Comparison of ENCODE assay signal across 8 mouse cellular contexts in genomic region chr8:79680555-79680954, GRCm38 (mm10). TPM values are rescaled to one million over a fixed set of nuclear protein-coding genes. Genes with fewer than 3 reads are reported as not detected.
DNase-seq lines count a peak whose midpoint lies in the region; ATAC-seq and TF ChIP-seq lines count a peak whose summit lies in the region.

No protein-coding gene starts in this region.

- peak overlapping the region; percentile 85 for H3K4me2 ChIP-seq in intestine, embryonic 15.5 days (replicated peaks)

- peak; percentile 47 for ATAC-seq in granulocyte monocyte progenitor cell, adult 5-6 weeks (replicated peaks; ENCODE audit: poor library complexity, severe bottlenecking)
- peak; percentile 89 for ATAC-seq in intestine, embryonic 15.5 days
- peak; percentile 19; the same call in 1 of the 2 replicates for ATAC-seq in neutrophil, adult 5-6 weeks (ENCODE audit: extremely low read depth, insufficient number of reproducible peaks, low FRiP score, poor library complexity, severe bottlenecking)

- TF ChIP-seq CTCF in lung, adult 2 months (IDR thresholded peaks at IDR 0.05; ENCODE audit: insufficient read depth, low read length), result no peak

- no peaks in the 10 kb centered on the region for H3K4me1 ChIP-seq in intestine, embryonic 15.5 days (replicated peaks)
- H3K4me1 ChIP-seq in lung, adult 2 months (ENCODE audit: control insufficient read depth, insufficient read depth, low read length), result no peaks in the 10 kb centered on the region; the same call in 1 of the 2 replicates

- H3K27ac ChIP-seq in intestine, embryonic 15.5 days, result no peak overlapping the region

- H3K27me3 ChIP-seq in intestine, embryonic 15.5 days (replicated peaks), result no peaks in the 10 kb centered on the region

- DNase-seq in urinary bladder, postnatal 14 days (ENCODE audit: low spot score), result peak; percentile 10
- DNase-seq in urinary bladder, adult 2 months (ENCODE audit: low spot score), result no peak
- peak; percentile 24 to 26 for DNase-seq in cerebellum, postnatal 36 days
- DNase-seq in lung, adult 2 months, result peak; percentile 25
- DNase-seq in natural killer cell, adult 2 months (ENCODE audit: low spot score in 2 of 2), result no peak

- peak overlapping the region; percentile 40 for H3K9ac ChIP-seq in intestine, embryonic 15.5 days

- WGBS in intestine, embryonic 15.5 days, result 7% methylated on average over 34 of the region's 34 CpGs
- WGBS in lung, adult 2 months, result 4% methylated on average over 34 of the region's 34 CpGs

- H3K4me3 ChIP-seq in intestine, embryonic 15.5 days (replicated peaks), result peak overlapping the region; percentile 44
- H3K4me3 ChIP-seq in lung, adult 2 months (replicated peaks; ENCODE audit: extremely low read depth, low read depth, low read length), result no peak overlapping the region

- no peak for TF ChIP-seq POLR2A in lung, adult 2 months (IDR thresholded peaks at IDR 0.05; ENCODE audit: borderline replicate concordance, extremely low read depth, low read depth, low read length)

- peaks cover 12% of the 10 kb centered on the region; the same call in 1 of the 2 replicates for H3K36me3 ChIP-seq in intestine, embryonic 15.5 days

- no peaks in the 10 kb centered on the region for H3K9me3 ChIP-seq in intestine, embryonic 15.5 days

RNA-seq across cellular contexts. Expression of gene Abce1, which starts 31.0 kb away (rescaled TPM):
- 41.3 and 41.5 TPM in 2 replicates for polyA plus RNA-seq in urinary bladder, adult 2 months (2012; rRNA removed)
- 163 and 166 TPM in 2 replicates for total RNA-seq in granulocyte monocyte progenitor cell, adult 5-6 weeks (2014; fragmentation: Nextera tagmentation)
- 208 and 248 TPM in 2 replicates for total RNA-seq in granulocyte monocyte progenitor cell, adult 5-6 weeks (2017)
- polyA plus RNA-seq in intestine, embryonic 15.5 days (2015; fragmentation: Nextera tagmentation; extraction: Ambion mirVana), result 96.9 and 107 TPM in 2 replicates
- 8.0 and 13.0 TPM in 2 replicates for polyA plus RNA-seq in lung, adult 2 months (2012; rRNA removed)
- 67.2 and 77.7 TPM in 2 replicates for total RNA-seq in neutrophil, adult 5-6 weeks (2017)

RNA-seq across cellular contexts. Expression of gene Anapc10, which starts 31.1 kb away (rescaled TPM):
- polyA plus RNA-seq in urinary bladder, adult 2 months (2012; rRNA removed), result 9.2 and 10.3 TPM in 2 replicates
- total RNA-seq in granulocyte monocyte progenitor cell, adult 5-6 weeks (2014; fragmentation: Nextera tagmentation), result 16.7 and 18.7 TPM in 2 replicates
- total RNA-seq in granulocyte monocyte progenitor cell, adult 5-6 weeks (2017), result 13.5 and 15.8 TPM in 2 replicates
- polyA plus RNA-seq in intestine, embryonic 15.5 days (2015; fragmentation: Nextera tagmentation; extraction: Ambion mirVana), result 32.3 and 33.4 TPM in 2 replicates
- polyA plus RNA-seq in lung, adult 2 months (2012; rRNA removed), result 0.72 and 1.4 TPM in 2 replicates
- 3.1 and 6.6 TPM in 2 replicates for total RNA-seq in neutrophil, adult 5-6 weeks (2017)

RNA-seq across cellular contexts. Expression of gene Otud4, which starts 41.1 kb away (rescaled TPM):
- polyA plus RNA-seq in urinary bladder, adult 2 months (2012; rRNA removed), result 29.5 and 29.7 TPM in 2 replicates
- 77.1 and 77.9 TPM in 2 replicates for total RNA-seq in granulocyte monocyte progenitor cell, adult 5-6 weeks (2014; fragmentation: Nextera tagmentation)
- total RNA-seq in granulocyte monocyte progenitor cell, adult 5-6 weeks (2017), result 70.8 and 81.2 TPM in 2 replicates
- 13.9 TPM in 2 replicates for polyA plus RNA-seq in intestine, embryonic 15.5 days (2015; fragmentation: Nextera tagmentation; extraction: Ambion mirVana)
- polyA plus RNA-seq in lung, adult 2 months (2012; rRNA removed), result 23.1 and 28.0 TPM in 2 replicates
- 63.7 and 72.7 TPM in 2 replicates for total RNA-seq in neutrophil, adult 5-6 weeks (2017)

Comparison
In these comparisons a context has a peak if more than half of its experiments do, and no peak if none do; other contexts are left out.
1. DNase-seq: peak in urinary bladder, postnatal 14 days (single experiment), cerebellum, postnatal 36 days (2 of 2) and lung, adult 2 months (single experiment); none in urinary bladder, adult 2 months (single experiment) and natural killer cell, adult 2 months (0 of 2).
2. ATAC-seq: peak in every context shown above with its lines; median percentile 89 in intestine, embryonic 15.5 days; 47 in granulocyte monocyte progenitor cell, adult 5-6 weeks; 19 in neutrophil, adult 5-6 weeks.